Mouse (Mus musculus) macrophage (primary cell): Measurements from ENCODE around the gene Sox5. TPM values are rescaled to one million over a fixed set of nuclear protein-coding genes. Genes with fewer than 3 reads are reported as not detected.

ENCODE experiments used
- H3K27ac ChIP-seq: fragments of 350-480 bp; formaldehyde crosslinking; 2 replicates; pipeline ENCODE4 v1.9.0; 2021
- H3K36me3 ChIP-seq: fragments of 350-480 bp; formaldehyde crosslinking; 2 replicates; pipeline ENCODE4 v1.9.0; 2021; ENCODE audit errors: inconsistent target
- H3K4me3 ChIP-seq: fragments of 350-480 bp; formaldehyde crosslinking; 2 replicates; pipeline ENCODE4 v1.9.0; 2021; ENCODE audit errors: inconsistent target
- H3K79me2 ChIP-seq: fragments of 350-480 bp; formaldehyde crosslinking; 2 replicates; pipeline ENCODE4 v1.9.0; 2021; ENCODE audit errors: inconsistent target
- WGBS: methylation state at CpG from one replicate; pipeline ENCODE4 v1.1.7; 2026; ENCODE audit warnings: inconsistent platforms; ENCODE audit not compliant: missing documents; 5-methylcytosine and 5-hydroxymethylcytosine counted together
- polyA plus RNA-seq: library from polyadenylated mRNA; stranded (reverse); fragments of 250-400 nt; gene quantifications from 3 replicates; pipeline ENCODE4 v1.2.4, GENCODE M21; 2018; ENCODE audit warnings: inconsistent platforms

The Sox5 gene
- polyA plus RNA-seq, 1 experiment from 2014 or later: not detected

- Histone ChIP-seq H3K27ac (no peak overlapping the region), H3K4me3 (no peak overlapping the region)
- WGBS: 84% methylated on average over 5 of the region's 5 CpGs
These were observed 143.2 kb downstream of the Sox5 start for GRCm38 (mm10) chr6:144638547-144638946.

GRCm38 (mm10) chr6:144627539-144628115 lies 154.2 kb downstream of the Sox5 start:
- WGBS: 76% methylated on average over 7 of the region's 7 CpGs
- no peak overlapping the region for H3K4me3 ChIP-seq

More at GRCm38 (mm10) chr6:144638547-144638946, 143.2 kb downstream of the Sox5 start:
- no peaks in the 10 kb centered on the region for H3K79me2 ChIP-seq
- no peaks in the 10 kb centered on the region for H3K36me3 ChIP-seq

GRCm38 (mm10) chr6:144621089-144621769 lies 160.5 kb downstream of the Sox5 start:
- Histone ChIP-seq H3K4me3 (no peak overlapping the region), H3K36me3 (no peaks in the 10 kb centered on the region), H3K27ac (no peak overlapping the region), H3K79me2 (no peaks in the 10 kb centered on the region)
- WGBS: 78% methylated on average over 3 of the region's 3 CpGs

More at GRCm38 (mm10) chr6:144627539-144628115, 154.2 kb downstream of the Sox5 start:
- no peaks in the 10 kb centered on the region for H3K79me2 ChIP-seq
- no peaks in the 10 kb centered on the region for H3K36me3 ChIP-seq
- H3K27ac ChIP-seq: no peak overlapping the region

- no peaks in the 10 kb centered on the region for H3K36me3 ChIP-seq
- WGBS: 74% methylated on average over 4 of the region's 4 CpGs
- H3K4me3 ChIP-seq: no peak overlapping the region
- H3K27ac ChIP-seq: no peak overlapping the region
- no peaks in the 10 kb centered on the region for H3K79me2 ChIP-seq
These were observed 170.4 kb downstream of the Sox5 start for GRCm38 (mm10) chr6:144611383-144611791.

- H3K4me3 ChIP-seq: no peak overlapping the region
These were observed 170.9 kb downstream of the Sox5 start for GRCm38 (mm10) chr6:144610878-144611277.

GRCm38 (mm10) chr6:144602883-144603282 lies 178.9 kb downstream of the Sox5 start:
- WGBS: 89% methylated on average over 4 of the region's 4 CpGs
- Histone ChIP-seq H3K36me3 (no peaks in the 10 kb centered on the region), H3K79me2 (no peaks in the 10 kb centered on the region), H3K27ac (no peak overlapping the region), H3K4me3 (no peak overlapping the region)

More at GRCm38 (mm10) chr6:144610878-144611277, 170.9 kb downstream of the Sox5 start:
- Histone ChIP-seq H3K79me2 (no peaks in the 10 kb centered on the region), H3K36me3 (no peaks in the 10 kb centered on the region), H3K27ac (no peak overlapping the region)
- 96% methylated on average over 8 of the region's 8 CpGs for WGBS

- H3K27ac ChIP-seq: no peak overlapping the region
- WGBS: 91% methylated on average over 5 of the region's 5 CpGs
- H3K4me3 ChIP-seq: no peak overlapping the region
- no peaks in the 10 kb centered on the region for H3K36me3 ChIP-seq
- H3K79me2 ChIP-seq: no peaks in the 10 kb centered on the region
These were observed 181.4 kb downstream of the Sox5 start for GRCm38 (mm10) chr6:144600351-144600750.

- Histone ChIP-seq H3K4me3 (no peak overlapping the region), H3K36me3 (no peaks in the 10 kb centered on the region), H3K27ac (no peak overlapping the region), H3K79me2 (no peaks in the 10 kb centered on the region)
- WGBS: 89% methylated on average over 5 of the region's 6 CpGs
These were observed 183.3 kb downstream of the Sox5 start for GRCm38 (mm10) chr6:144598324-144598973.

GRCm38 (mm10) chr6:144596536-144597210 lies 185.1 kb downstream of the Sox5 start:
- no peak overlapping the region for H3K27ac ChIP-seq
- H3K4me3 ChIP-seq: no peak overlapping the region
- H3K79me2 ChIP-seq: no peaks in the 10 kb centered on the region
- WGBS: 87% methylated on average over 8 of the region's 8 CpGs
- no peaks in the 10 kb centered on the region for H3K36me3 ChIP-seq

GRCm38 (mm10) chr6:144584854-144585253 lies 196.9 kb downstream of the Sox5 start:
- no peak overlapping the region for H3K4me3 ChIP-seq

GRCm38 (mm10) chr6:144584074-144584840 lies 197.5 kb downstream of the Sox5 start:
- H3K4me3 ChIP-seq: no peak overlapping the region
- H3K27ac ChIP-seq: no peak overlapping the region
- no peaks in the 10 kb centered on the region for H3K79me2 ChIP-seq
- no peaks in the 10 kb centered on the region for H3K36me3 ChIP-seq
- WGBS: 90% methylated on average over 11 of the region's 11 CpGs

More at GRCm38 (mm10) chr6:144584854-144585253, 196.9 kb downstream of the Sox5 start:
- Histone ChIP-seq H3K79me2 (no peaks in the 10 kb centered on the region), H3K36me3 (no peaks in the 10 kb centered on the region), H3K27ac (no peak overlapping the region)
- WGBS: 7% methylated on average over 5 of the region's 5 CpGs

- H3K36me3 ChIP-seq: no peaks in the 10 kb centered on the region
- no peak overlapping the region for H3K27ac ChIP-seq
- H3K4me3 ChIP-seq: no peak overlapping the region
- 13% methylated on average over 12 of the region's 12 CpGs for WGBS
- no peaks in the 10 kb centered on the region for H3K79me2 ChIP-seq
These were observed 202.5 kb downstream of the Sox5 start for GRCm38 (mm10) chr6:144579301-144579700.

GRCm38 (mm10) chr6:144570850-144571249 lies 210.9 kb downstream of the Sox5 start:
- 39% methylated on average over 17 of the region's 17 CpGs for WGBS

GRCm38 (mm10) chr6:144565827-144566226 lies 215.9 kb downstream of the Sox5 start:
- H3K27ac ChIP-seq: no peak overlapping the region
- no peaks in the 10 kb centered on the region for H3K36me3 ChIP-seq
- no peak overlapping the region for H3K4me3 ChIP-seq
- 90% methylated on average over 1 of the region's 1 CpGs for WGBS
- no peaks in the 10 kb centered on the region for H3K79me2 ChIP-seq

More at GRCm38 (mm10) chr6:144570850-144571249, 210.9 kb downstream of the Sox5 start:
- H3K27ac ChIP-seq: no peak overlapping the region
- no peak overlapping the region for H3K4me3 ChIP-seq
- H3K79me2 ChIP-seq: no peaks in the 10 kb centered on the region
- no peaks in the 10 kb centered on the region for H3K36me3 ChIP-seq
